Mouse (Mus musculus): ENCODE measurements around the gene Itpr1.

Gene Itpr1

GRCm38 (mm10) chr6:108431193-108431592 lies 218.3 kb downstream of the Itpr1 start:
- in situ Hi-C loops (cut with MboI, MseI), result no loop called here

GRCm38 (mm10) chr6:108432836-108433235 lies 219.9 kb downstream of the Itpr1 start:
- in situ Hi-C loops (cut with MboI, MseI), result no loop called here

- in situ Hi-C loops (cut with MboI, MseI), result no loop called here
These were observed 221.9 kb downstream of the Itpr1 start for GRCm38 (mm10) chr6:108434816-108435215.

- in situ Hi-C loops (cut with MboI, MseI), result no loop called here
These were observed 222.6 kb downstream of the Itpr1 start for GRCm38 (mm10) chr6:108435467-108435866.

- in situ Hi-C loops (cut with MboI, MseI), result no loop called here
These were observed 223.7 kb downstream of the Itpr1 start for GRCm38 (mm10) chr6:108436608-108437007.

- in situ Hi-C loops (cut with MboI, MseI), result loop anchor here (10.0 kb wide), 1 partner anchor 224 kb away; the partner anchor contains the start of gene Bhlhe40
These were observed 228.4 kb downstream of the Itpr1 start for GRCm38 (mm10) chr6:108441290-108441689.

- in situ Hi-C loops (cut with MboI, MseI), result loop anchor here (10.0 kb wide), 1 partner anchor 223 kb away; the partner anchor contains the start of gene Bhlhe40
These were observed 229.4 kb downstream of the Itpr1 start for GRCm38 (mm10) chr6:108442291-108442690.

GRCm38 (mm10) chr6:108444435-108444834 lies 231.5 kb downstream of the Itpr1 start:
- in situ Hi-C loops (cut with MboI, MseI), result loop anchor here (10.0 kb wide), 1 partner anchor 220 kb away; the partner anchor contains the start of gene Bhlhe40

- in situ Hi-C loops (cut with MboI, MseI), result loop anchor here (5.0 to 10.0 kb wide), 2 partner anchors 107 to 220 kb away; partner anchors contain the start of gene Bhlhe40
These were observed 232.1 kb downstream of the Itpr1 start for GRCm38 (mm10) chr6:108445006-108445405.

- in situ Hi-C loops (cut with MboI, MseI), result loop anchor here (5.0 to 10.0 kb wide), 2 partner anchors 106 to 218 kb away; partner anchors contain the start of gene Bhlhe40
These were observed 233.9 kb downstream of the Itpr1 start for GRCm38 (mm10) chr6:108446766-108447165.

GRCm38 (mm10) chr6:108447179-108447845 lies 234.4 kb downstream of the Itpr1 start:
- in situ Hi-C loops (cut with MboI, MseI), result loop anchor here (5.0 to 10.0 kb wide), 2 partner anchors 105 to 217 kb away; partner anchors contain the start of gene Bhlhe40

- in situ Hi-C loops (cut with MboI, MseI), result loop anchor here (5.0 to 10.0 kb wide), 2 partner anchors 104 to 217 kb away; partner anchors contain the start of gene Bhlhe40
These were observed 235.3 kb downstream of the Itpr1 start for GRCm38 (mm10) chr6:108448016-108448735.

- in situ Hi-C loops (cut with MboI, MseI), result loop anchor here (5.0 to 10.0 kb wide), 2 partner anchors 103 to 216 kb away; partner anchors contain the start of gene Bhlhe40
These were observed 236.0 kb downstream of the Itpr1 start for GRCm38 (mm10) chr6:108448864-108449263.

GRCm38 (mm10) chr6:108451536-108451935 lies 238.6 kb downstream of the Itpr1 start:
- in situ Hi-C loops (cut with MboI, MseI), result no loop called here

GRCm38 (mm10) chr6:108453618-108454017 lies 240.7 kb downstream of the Itpr1 start:
- in situ Hi-C loops (cut with MboI, MseI), result no loop called here

- in situ Hi-C loops (cut with MboI, MseI), result no loop called here
These were observed 241.4 kb downstream of the Itpr1 start for GRCm38 (mm10) chr6:108454061-108454891.

- in situ Hi-C loops (cut with MboI, MseI), result no loop called here
These were observed 242.3 kb downstream of the Itpr1 start for GRCm38 (mm10) chr6:108454979-108455836.

- in situ Hi-C loops (cut with MboI, MseI), result no loop called here
These were observed 243.6 kb downstream of the Itpr1 start for GRCm38 (mm10) chr6:108456231-108457062.

GRCm38 (mm10) chr6:108457063-108457405 lies 244.1 kb downstream of the Itpr1 start:
- in situ Hi-C loops (cut with MboI, MseI), result no loop called here
